ENCODE assay signal across 9 mouse cellular contexts in the genomic region with DNA sequence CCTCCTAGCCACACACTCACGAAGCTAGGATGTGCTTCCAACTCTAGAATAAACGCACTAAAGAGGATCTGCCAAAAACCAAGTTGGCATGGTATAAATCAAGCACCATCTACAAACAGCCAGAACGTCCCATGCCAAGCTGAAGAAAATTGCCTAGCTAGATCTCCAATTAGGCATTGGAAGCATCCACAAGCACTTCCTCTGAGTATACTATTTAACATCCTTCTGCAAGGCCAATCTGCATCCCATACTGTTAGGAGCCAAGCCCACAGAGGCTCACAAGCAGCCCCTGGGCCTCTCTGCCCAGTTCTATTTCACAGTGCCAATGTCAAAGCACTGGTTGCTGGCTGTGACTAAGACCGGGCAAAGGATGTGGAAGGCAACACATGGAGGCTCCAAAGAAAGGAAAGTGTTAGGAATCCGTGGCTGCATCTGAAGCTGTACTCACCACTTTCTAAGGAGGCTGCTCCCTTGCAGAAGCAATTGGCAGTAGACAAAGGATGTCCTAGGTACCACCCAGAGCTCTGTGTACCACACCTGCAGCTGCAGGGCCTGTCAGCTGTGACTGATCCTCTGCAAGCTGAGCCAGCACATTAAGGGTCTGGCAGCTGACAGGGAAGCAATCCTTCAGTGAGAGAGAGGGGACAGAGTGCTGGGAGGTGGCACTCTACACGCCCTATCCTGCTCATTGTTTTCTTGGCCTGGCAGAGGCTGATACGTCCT.
A peak's percentile ranks its signal among the peaks of the same experiment; 100 is the strongest.
DNase-seq lines count a peak whose midpoint lies in the region; ATAC-seq and TF ChIP-seq lines count a peak whose summit lies in the region.
"Had no signal": no experiment of that assay in that cellular context is flagged by ENCODE, and none has a peak within 500 bp of the region (broad histone marks: within the 10 kb centered on the region; RNA-seq: fewer than 3 reads in every experiment).

No protein-coding gene starts in this region.

- no peak for TF ChIP-seq POLR2A in kidney, adult 2 months (IDR thresholded peaks at IDR 0.05; ENCODE audit: low read depth, low read length)

- 59% methylated on average over 7 of the region's 7 CpGs for WGBS in hindbrain, embryonic 13.5 days
- 70% methylated on average over 7 of the region's 7 CpGs for WGBS in hindbrain, embryonic 10.5 days
- 33% methylated on average over 7 of the region's 7 CpGs for WGBS in forebrain, embryonic 16.5 days
- 52% methylated on average over 7 of the region's 7 CpGs for WGBS in neural tube, embryonic 15.5 days
- 62% methylated on average over 7 of the region's 7 CpGs for WGBS in kidney, adult 2 months

- H3K9me3 ChIP-seq in hindbrain, embryonic 13.5 days: no peaks in the 10 kb centered on the region
- H3K9me3 ChIP-seq in hindbrain, embryonic 10.5 days: no peaks in the 10 kb centered on the region
- H3K9me3 ChIP-seq in forebrain, embryonic 16.5 days (ENCODE audit: control insufficient read depth, low read length): no peaks in the 10 kb centered on the region
- no peaks in the 10 kb centered on the region for H3K9me3 ChIP-seq in neural tube, embryonic 15.5 days (replicated peaks)

- no peaks in the 10 kb centered on the region for H3K27me3 ChIP-seq in hindbrain, embryonic 13.5 days
- no peaks in the 10 kb centered on the region for H3K27me3 ChIP-seq in hindbrain, embryonic 10.5 days (ENCODE audit: insufficient read depth, poor library complexity, severe bottlenecking)
- no peaks in the 10 kb centered on the region for H3K27me3 ChIP-seq in forebrain, embryonic 16.5 days (replicated peaks; ENCODE audit: control insufficient read depth, insufficient read depth, low read length)
- H3K27me3 ChIP-seq in neural tube, embryonic 15.5 days (replicated peaks): no peaks in the 10 kb centered on the region
- no peaks in the 10 kb centered on the region for H3K27me3 ChIP-seq in kidney, adult 2 months (replicated peaks; ENCODE audit: control insufficient read depth, insufficient read depth, low read length)

- ATAC-seq in hindbrain, embryonic 13.5 days (ENCODE audit: low FRiP score): no peak
- peak; percentile 89 for ATAC-seq in forebrain, embryonic 16.5 days
- peak; percentile 82 for ATAC-seq in neural tube, embryonic 15.5 days (ENCODE audit: low FRiP score)

- no peak for TF ChIP-seq CTCF in layer of hippocampus, adult 2 months (conservative IDR thresholded peaks at IDR 0.05)
- TF ChIP-seq CTCF in kidney, adult 2 months (conservative IDR thresholded peaks at IDR 0.05; ENCODE audit: insufficient read depth, insufficient read length, low read depth, low read length): no peak

- DNase-seq in hindbrain, embryonic 10.5 days (ENCODE audit: low spot score): no peak
- DNase-seq in layer of hippocampus, adult 2 months (ENCODE audit: low spot score in 2 of 2): peak in 1 of 2 experiments; percentile 58
- DNase-seq in adrenal gland, postnatal 10 days: no peak
- no peak for DNase-seq in kidney, adult 2 months
- DNase-seq: lung, embryonic 14.5 days; thymus, postnatal 4 days had no signal

- H3K9ac ChIP-seq in hindbrain, embryonic 13.5 days: no peak overlapping the region
- no peak overlapping the region for H3K9ac ChIP-seq in forebrain, embryonic 16.5 days (replicated peaks; ENCODE audit: low read depth, low read length)
- no peak overlapping the region for H3K9ac ChIP-seq in neural tube, embryonic 15.5 days (replicated peaks)
- H3K9ac ChIP-seq: lung, embryonic 14.5 days had no signal

- H3K27ac ChIP-seq in hindbrain, embryonic 13.5 days: peak overlapping the region; percentile 52
- H3K27ac ChIP-seq in hindbrain, embryonic 10.5 days: no peak overlapping the region
- H3K27ac ChIP-seq in forebrain, embryonic 16.5 days (ENCODE audit: low read length): peak overlapping the region; percentile 38
- H3K27ac ChIP-seq in layer of hippocampus, adult 2 months: peak overlapping the region; percentile 75
- H3K27ac ChIP-seq in neural tube, embryonic 15.5 days (replicated peaks): peak overlapping the region; percentile 62; the same call in 1 of the 2 replicates
- H3K27ac ChIP-seq in kidney, adult 2 months (ENCODE audit: insufficient read depth, low read depth, low read length): no peak overlapping the region

- no peak overlapping the region for H3K4me3 ChIP-seq in hindbrain, embryonic 13.5 days
- H3K4me3 ChIP-seq in hindbrain, embryonic 10.5 days: no peak overlapping the region
- H3K4me3 ChIP-seq in forebrain, embryonic 16.5 days (replicated peaks; ENCODE audit: low read length): no peak overlapping the region
- H3K4me3 ChIP-seq in layer of hippocampus, adult 2 months: no peak overlapping the region
- no peak overlapping the region for H3K4me3 ChIP-seq in neural tube, embryonic 15.5 days (replicated peaks)
- no peak overlapping the region for H3K4me3 ChIP-seq in kidney, adult 2 months (ENCODE audit: insufficient read depth, low read depth, low read length)

- no peaks in the 10 kb centered on the region for H3K36me3 ChIP-seq in hindbrain, embryonic 13.5 days
- H3K36me3 ChIP-seq in hindbrain, embryonic 10.5 days: no peaks in the 10 kb centered on the region
- H3K36me3 ChIP-seq in forebrain, embryonic 16.5 days (ENCODE audit: control insufficient read depth, insufficient read depth): no peaks in the 10 kb centered on the region
- H3K36me3 ChIP-seq in neural tube, embryonic 15.5 days: no peaks in the 10 kb centered on the region
- no peaks in the 10 kb centered on the region for H3K36me3 ChIP-seq in kidney, adult 2 months (ENCODE audit: control insufficient read depth, insufficient read depth, low read length)

- H3K4me2 ChIP-seq in hindbrain, embryonic 13.5 days: no peak overlapping the region
- no peak overlapping the region for H3K4me2 ChIP-seq in forebrain, embryonic 16.5 days (ENCODE audit: low read length)
- no peak overlapping the region for H3K4me2 ChIP-seq in neural tube, embryonic 15.5 days
- H3K4me2 ChIP-seq: lung, embryonic 14.5 days had no signal

- peaks cover 30% of the 10 kb centered on the region for H3K4me1 ChIP-seq in hindbrain, embryonic 13.5 days (replicated peaks)
- H3K4me1 ChIP-seq in hindbrain, embryonic 10.5 days (replicated peaks): peaks cover 12% of the 10 kb centered on the region
- peaks cover 14% of the 10 kb centered on the region for H3K4me1 ChIP-seq in forebrain, embryonic 16.5 days (replicated peaks; ENCODE audit: control insufficient read depth, insufficient read depth, low read length)
- peaks cover 20% of the 10 kb centered on the region for H3K4me1 ChIP-seq in neural tube, embryonic 15.5 days
- no peaks in the 10 kb centered on the region for H3K4me1 ChIP-seq in kidney, adult 2 months (ENCODE audit: control insufficient read depth, insufficient read depth, low read length)

Comparison
In these comparisons a context has a peak if more than half of its experiments do, and no peak if none do; other contexts are left out.
1. H3K27ac ChIP-seq: peak in hindbrain, embryonic 13.5 days (single experiment), forebrain, embryonic 16.5 days (single experiment), layer of hippocampus, adult 2 months (single experiment) and neural tube, embryonic 15.5 days (single experiment); none in hindbrain, embryonic 10.5 days (single experiment) and kidney, adult 2 months (single experiment).